Mouse (Mus musculus) CD4-positive, CD25-positive, alpha-beta regulatory T cell, adult 9 weeks (primary cell): ENCODE data around the gene Agxt2. TPM values are rescaled to one million over a fixed set of nuclear protein-coding genes. Genes with fewer than 3 reads are reported as not detected.

Experiments used
- polyA plus RNA-seq: library from polyadenylated mRNA; unstranded; fragments of 100-300 nt; shearing (Covaris generic); gene quantifications from one replicate; pipeline ENCODE4 v1.2.1, GENCODE M21; 2017

The Agxt2 gene
- not detected for polyA plus RNA-seq

GRCm38 (mm10) chr15:10358039-10358948 lies at the start of gene Agxt2:
Gene Agxt2 (plus strand): TSS chr15:10358532.

DNA sequence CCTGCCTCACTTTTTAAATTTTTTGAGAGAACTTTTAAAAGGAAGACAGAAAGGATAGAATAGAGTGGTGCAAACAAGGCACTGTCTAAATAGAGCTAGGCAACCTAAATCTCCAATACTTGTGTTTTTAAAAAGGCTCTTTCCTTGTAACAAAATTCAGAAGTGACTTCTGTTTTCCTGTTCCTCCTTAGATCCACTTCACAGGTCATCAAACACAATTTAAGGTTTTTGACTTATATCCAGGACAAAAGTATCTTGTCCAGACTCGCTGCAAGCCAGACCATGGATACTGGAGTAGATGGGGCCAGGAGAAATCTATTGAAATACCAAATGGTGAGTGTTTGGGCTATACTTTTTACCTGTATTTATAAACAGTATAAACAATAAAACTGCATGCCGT lies 33.3 kb upstream of the Agxt2 start, which contains the start of gene Gm21973:
TSS of gene Gm21973 (plus strand) at position 301 of the 400 bp plus-strand sequence.

Other genes with a start within 250 kb of the Agxt2 start
- 0.22 TPM for gene Prlr, start 181.3 kb upstream of the Agxt2 start, polyA plus RNA-seq
- gene Gm21973, start 33.2 kb upstream of the Agxt2 start, polyA plus RNA-seq, result not detected
- gene Dnajc21, start 112.0 kb downstream of the Agxt2 start, polyA plus RNA-seq, result 7.2 TPM
- gene Brix1, start 127.4 kb downstream of the Agxt2 start, polyA plus RNA-seq, result 145 TPM
- gene Rad1, start 127.5 kb downstream of the Agxt2 start, polyA plus RNA-seq, result 60.3 TPM
- not detected for gene Ttc23l, start 200.1 kb downstream of the Agxt2 start, polyA plus RNA-seq